Mouse (Mus musculus) neural tube, embryonic 14.5 days (tissue): ENCODE data around the gene Cog2. TPM values are rescaled to one million over a fixed set of nuclear protein-coding genes. Genes with fewer than 3 reads are reported as not detected.
A peak's percentile ranks its signal among the peaks of the same experiment; 100 is the strongest.

Source experiments
- ATAC-seq: fragments of 200-750 bp; cut with Nextera tagmentation; 2 replicates; pipeline ENCODE4 v1.8.0; 2017; ENCODE audit warnings: low read depth, mild to moderate bottlenecking, moderate TSS enrichment, moderate library complexity
- H3K27ac ChIP-seq: fragments of 300-500 bp; sonication (generic); 2 replicates; pipeline ENCODE4 v1.5.1; 2014; ENCODE audit warnings: low read depth, mild to moderate bottlenecking, control low read depth, low read length, moderate library complexity, mixed read lengths
- H3K27me3 ChIP-seq: fragments of 300-500 bp; sonication (generic); 2 replicates; pipeline ENCODE4 v1.6.1; 2014; ENCODE audit warnings: low read length; ENCODE audit not compliant: control insufficient read depth, insufficient read depth
- H3K36me3 ChIP-seq: fragments of 300-500 bp; sonication (generic); 2 replicates; pipeline ENCODE4 v1.6.1; 2014; ENCODE audit warnings: low read length, mixed read lengths; ENCODE audit not compliant: control insufficient read depth, insufficient read depth
- H3K4me1 ChIP-seq: fragments of 300-500 bp; sonication (generic); 2 replicates; pipeline ENCODE4 v1.6.1; 2014; ENCODE audit warnings: low read length; ENCODE audit not compliant: control insufficient read depth, insufficient read depth
- H3K4me2 ChIP-seq: fragments of 300-500 bp; sonication (generic); 2 replicates; pipeline ENCODE4 v1.6.1; 2014; ENCODE audit warnings: mild to moderate bottlenecking, low read depth, low read length, control low read depth
- H3K4me3 ChIP-seq: fragments of 300-500 bp; sonication (generic); 2 replicates; pipeline ENCODE4 v1.5.1; 2014; ENCODE audit warnings: low read depth, low read length, control low read depth, mixed read lengths
- H3K9ac ChIP-seq: fragments of 300-500 bp; sonication (generic); replicated peaks from 2 replicates; pipeline ENCODE4 v1.6.1; 2014; ENCODE audit warnings: low read depth, mild to moderate bottlenecking, control low read depth, low read length, mixed read lengths
- H3K9me3 ChIP-seq: fragments of 300-500 bp; sonication (generic); 2 replicates; pipeline ENCODE4 v1.6.1; 2016; ENCODE audit warnings: low read length; ENCODE audit not compliant: control insufficient read depth
- WGBS: fragments of 180-500 bp; shearing (Covaris S2); extraction: QIAGEN DNeasy Blood & Tissue Kit; methylation state at CpG from one replicate; pipeline ENCODE4 v1.1.7; 2014; 5-methylcytosine and 5-hydroxymethylcytosine counted together
- polyA plus RNA-seq: library from polyadenylated mRNA; unstranded; fragments of >200 nt; fragmentation: Nextera tagmentation; extraction: Ambion mirVana; gene quantifications from 2 replicates; pipeline ENCODE4 v1.2.1, GENCODE M21; 2014

Gene Cog2
- polyA plus RNA-seq, 1 experiment from 2014 or later, result 32.3 TPM

GRCm38 (mm10) chr8:124530556-124530955 lies 10.0 kb downstream of the Cog2 start:
- no peak overlapping the region for H3K27ac ChIP-seq
- H3K9me3 ChIP-seq, result no peaks in the 10 kb centered on the region
- H3K4me3 ChIP-seq, result no peak overlapping the region
- ATAC-seq, result no peak
- WGBS, result 92% methylated on average over 7 of the region's 7 CpGs
- no peaks in the 10 kb centered on the region for H3K4me1 ChIP-seq
- H3K9ac ChIP-seq, result no peak overlapping the region
- H3K4me2 ChIP-seq, result no peak overlapping the region
- H3K27me3 ChIP-seq, result no peaks in the 10 kb centered on the region
- peaks cover 55% of the 10 kb centered on the region for H3K36me3 ChIP-seq

GRCm38 (mm10) chr8:124530996-124531395 lies 10.4 kb downstream of the Cog2 start:
- Histone ChIP-seq H3K36me3 (peaks cover 55% of the 10 kb centered on the region), H3K27me3 (no peaks in the 10 kb centered on the region), H3K4me1 (no peaks in the 10 kb centered on the region), H3K4me3 (no peak overlapping the region), H3K27ac (no peak overlapping the region), H3K9ac (no peak overlapping the region), H3K4me2 (no peak overlapping the region), H3K9me3 (no peaks in the 10 kb centered on the region)
- 93% methylated on average over 4 of the region's 4 CpGs for WGBS
- ATAC-seq, result no peak

- H3K9ac ChIP-seq, result no peak overlapping the region
- H3K9me3 ChIP-seq, result no peaks in the 10 kb centered on the region
- H3K4me1 ChIP-seq, result no peaks in the 10 kb centered on the region
- WGBS, result 96% methylated on average over 3 of the region's 3 CpGs
- no peak overlapping the region for H3K27ac ChIP-seq
- no peaks in the 10 kb centered on the region for H3K27me3 ChIP-seq
- H3K4me2 ChIP-seq, result no peak overlapping the region
- H3K4me3 ChIP-seq, result no peak overlapping the region
- ATAC-seq, result no peak
- peaks cover 49% of the 10 kb centered on the region for H3K36me3 ChIP-seq
Observed at GRCm38 (mm10) chr8:124532626-124533025, 12.1 kb downstream of the Cog2 start.

GRCm38 (mm10) chr8:124535451-124535850 lies 14.9 kb downstream of the Cog2 start:
- 97% methylated on average over 5 of the region's 5 CpGs for WGBS
- no peak for ATAC-seq

GRCm38 (mm10) chr8:124540906-124541305 lies 20.3 kb downstream of the Cog2 start:
- 96% methylated on average over 12 of the region's 12 CpGs for WGBS
- H3K9ac ChIP-seq, result no peak overlapping the region
- ATAC-seq, result no peak
- no peaks in the 10 kb centered on the region for H3K9me3 ChIP-seq
- H3K27ac ChIP-seq, result no peak overlapping the region
- no peaks in the 10 kb centered on the region for H3K27me3 ChIP-seq
- H3K36me3 ChIP-seq, result peaks cover 83% of the 10 kb centered on the region
- no peak overlapping the region for H3K4me3 ChIP-seq
- no peak overlapping the region for H3K4me2 ChIP-seq
- H3K4me1 ChIP-seq, result no peaks in the 10 kb centered on the region

More at GRCm38 (mm10) chr8:124535451-124535850, 14.9 kb downstream of the Cog2 start:
- no peak overlapping the region for H3K27ac ChIP-seq
- H3K4me1 ChIP-seq, result no peaks in the 10 kb centered on the region
- H3K36me3 ChIP-seq, result peaks cover 70% of the 10 kb centered on the region
- no peak overlapping the region for H3K4me3 ChIP-seq
- no peaks in the 10 kb centered on the region for H3K27me3 ChIP-seq
- H3K4me2 ChIP-seq, result no peak overlapping the region
- no peak overlapping the region for H3K9ac ChIP-seq
- no peaks in the 10 kb centered on the region for H3K9me3 ChIP-seq

GRCm38 (mm10) chr8:124542001-124542400 lies 21.4 kb downstream of the Cog2 start:
- no peak overlapping the region for H3K9ac ChIP-seq
- no peak overlapping the region for H3K27ac ChIP-seq
- H3K4me2 ChIP-seq, result no peak overlapping the region
- 94% methylated on average over 4 of the region's 4 CpGs for WGBS
- H3K27me3 ChIP-seq, result no peaks in the 10 kb centered on the region
- peaks cover 92% of the 10 kb centered on the region for H3K36me3 ChIP-seq
- no peaks in the 10 kb centered on the region for H3K4me1 ChIP-seq
- ATAC-seq, result no peak
- H3K4me3 ChIP-seq, result no peak overlapping the region
- no peaks in the 10 kb centered on the region for H3K9me3 ChIP-seq

GRCm38 (mm10) chr8:124543272-124543671 lies 22.7 kb downstream of the Cog2 start:
- Histone ChIP-seq H3K27ac (no peak overlapping the region), H3K9ac (no peak overlapping the region), H3K27me3 (no peaks in the 10 kb centered on the region), H3K9me3 (no peaks in the 10 kb centered on the region), H3K4me1 (no peaks in the 10 kb centered on the region), H3K36me3 (peaks cover 84% of the 10 kb centered on the region), H3K4me2 (no peak overlapping the region), H3K4me3 (no peak overlapping the region)
- WGBS, result 95% methylated on average over 5 of the region's 5 CpGs
- ATAC-seq, result no peak

- Histone ChIP-seq H3K9ac (no peak overlapping the region), H3K27ac (no peak overlapping the region), H3K9me3 (no peaks in the 10 kb centered on the region), H3K4me3 (no peak overlapping the region), H3K36me3 (peaks cover 76% of the 10 kb centered on the region), H3K4me1 (no peaks in the 10 kb centered on the region), H3K4me2 (no peak overlapping the region), H3K27me3 (no peaks in the 10 kb centered on the region)
- ATAC-seq, result no peak
- WGBS, result 93% methylated on average over 6 of the region's 6 CpGs
Observed at GRCm38 (mm10) chr8:124546371-124546770, 25.8 kb downstream of the Cog2 start.

GRCm38 (mm10) chr8:124546815-124547214 lies 26.2 kb downstream of the Cog2 start:
- no peak overlapping the region for H3K4me3 ChIP-seq
- H3K4me1 ChIP-seq, result no peaks in the 10 kb centered on the region
- peak overlapping the region; percentile 25; the same call in 1 of the 2 replicates for H3K27ac ChIP-seq
- no peak overlapping the region for H3K4me2 ChIP-seq
- no peaks in the 10 kb centered on the region for H3K27me3 ChIP-seq
- no peak for ATAC-seq
- no peak overlapping the region for H3K9ac ChIP-seq
- peaks cover 76% of the 10 kb centered on the region for H3K36me3 ChIP-seq
- WGBS, result 81% methylated on average over 7 of the region's 7 CpGs
- H3K9me3 ChIP-seq, result no peaks in the 10 kb centered on the region
